Mouse (Mus musculus): ENCODE measurements at regions not wholly inside any gene's neighbourhood (a gene's known extent, or its start where the extent isn't known, plus 50 kb on each side); places are given as distances from the start of the nearest gene placed in this dataset.

- no peak overlapping the region for H3K27ac ChIP-seq
- 78% methylated on average over 4 of the region's 4 CpGs for WGBS
- no peaks in the 10 kb centered on the region for H3K4me1 ChIP-seq
- no peaks in the 10 kb centered on the region for H3K36me3 ChIP-seq
- no peaks in the 10 kb centered on the region for H3K27me3 ChIP-seq (ENCODE audit: insufficient read depth, poor library complexity, severe bottlenecking)
- no peaks in the 10 kb centered on the region for H3K9me3 ChIP-seq
- no peak overlapping the region for H3K4me3 ChIP-seq
- DNase-seq (ENCODE audit: low spot score): no peak
Observed at GRCm38 (mm10) chr6:98101023-98101422, 241.5 kb downstream of the Gm765 start.

GRCm38 (mm10) chr6:98099126-98099525, 243.4 kb downstream of the Gm765 start:
- no peaks in the 10 kb centered on the region for H3K9me3 ChIP-seq
- no peak for DNase-seq (ENCODE audit: low spot score)
- H3K4me3 ChIP-seq: no peak overlapping the region
- WGBS: 87% methylated on average over 9 of the region's 9 CpGs
- H3K27ac ChIP-seq: no peak overlapping the region
- H3K27me3 ChIP-seq (ENCODE audit: insufficient read depth, poor library complexity, severe bottlenecking): no peaks in the 10 kb centered on the region
- H3K4me1 ChIP-seq: no peaks in the 10 kb centered on the region
- no peaks in the 10 kb centered on the region for H3K36me3 ChIP-seq

- Histone ChIP-seq H3K27me3 (ENCODE audit: insufficient read depth, poor library complexity, severe bottlenecking) (no peaks in the 10 kb centered on the region), H3K4me3 (no peak overlapping the region), H3K4me1 (no peaks in the 10 kb centered on the region), H3K36me3 (no peaks in the 10 kb centered on the region), H3K9me3 (no peaks in the 10 kb centered on the region), H3K27ac (no peak overlapping the region)
- 85% methylated on average over 4 of the region's 4 CpGs for WGBS
- no peak for DNase-seq (ENCODE audit: low spot score)
Observed at GRCm38 (mm10) chr6:98095243-98095642, 247.3 kb downstream of the Gm765 start.

- Histone ChIP-seq H3K27ac (no peak overlapping the region), H3K4me3 (no peak overlapping the region), H3K36me3 (no peaks in the 10 kb centered on the region), H3K9me3 (no peaks in the 10 kb centered on the region), H3K4me1 (no peaks in the 10 kb centered on the region), H3K27me3 (ENCODE audit: insufficient read depth, poor library complexity, severe bottlenecking) (no peaks in the 10 kb centered on the region)
- WGBS: 54% methylated on average over 4 of the region's 4 CpGs
- no peak for DNase-seq (ENCODE audit: low spot score)
Observed at GRCm38 (mm10) chr6:98089185-98089584, 253.4 kb downstream of the Gm765 start.

GRCm38 (mm10) chr6:98080076-98080475, 262.5 kb downstream of the Gm765 start:
- WGBS: 82% methylated on average over 4 of the region's 4 CpGs
- Histone ChIP-seq H3K4me3 (no peak overlapping the region), H3K27ac (no peak overlapping the region), H3K4me1 (no peaks in the 10 kb centered on the region), H3K36me3 (no peaks in the 10 kb centered on the region), H3K27me3 (ENCODE audit: insufficient read depth, poor library complexity, severe bottlenecking) (no peaks in the 10 kb centered on the region), H3K9me3 (no peaks in the 10 kb centered on the region)
- DNase-seq (ENCODE audit: low spot score): no peak
